Mouse (Mus musculus) erythroid progenitor cell, adult 5-6 weeks (primary cell): ENCODE measurements around the gene Grid2. TPM values are rescaled to one million over a fixed set of nuclear protein-coding genes. Genes with fewer than 3 reads are reported as not detected.

Experiments used
- ATAC-seq: replicated peaks from 2 replicates; pipeline ENCODE4 v1.8.0; 2016; ENCODE audit warnings: moderate number of reproducible peaks, mild to moderate bottlenecking, moderate TSS enrichment, inconsistent platforms; ENCODE audit not compliant: poor library complexity, low FRiP score, severe bottlenecking
- total RNA-seq, 2 experiments: library from RNA; stranded (forward) in 1 of 2; stranded (reverse) in 1 of 2; fragments of 150-400 nt in 1 of 2; fragments of 186-747, 209-891 nt in 1 of 2; gene quantifications; 2 replicates each; pipeline versions ENCODE4 v1.2.3 to v1.2.4; 2015 to 2017; ENCODE audit warnings: low replicate concordance in 2 of 2

Gene Grid2
- total RNA-seq, 2 experiments from 2014 or later: not detected

DNA sequence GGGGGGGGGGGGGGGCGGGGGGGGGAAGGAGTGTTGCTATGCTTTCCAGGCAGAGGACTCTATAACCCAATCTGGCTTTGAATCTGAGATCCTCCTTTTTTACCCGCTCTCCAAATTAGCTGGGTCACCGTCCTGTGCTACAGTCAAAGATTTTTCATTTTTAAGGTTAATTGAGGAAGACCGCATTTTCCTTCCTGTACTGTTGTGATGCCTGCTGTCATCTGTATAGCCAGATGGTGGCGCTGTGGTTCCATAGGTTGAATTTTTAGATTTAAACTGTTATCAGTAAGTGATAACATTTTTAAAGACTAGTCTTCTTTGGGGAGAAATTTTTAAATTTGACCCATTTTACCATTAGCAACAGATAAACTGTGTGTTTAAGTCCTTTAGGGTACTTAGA lies 1429.3 kb downstream of the Grid2 start:
- no peak for ATAC-seq

DNA sequence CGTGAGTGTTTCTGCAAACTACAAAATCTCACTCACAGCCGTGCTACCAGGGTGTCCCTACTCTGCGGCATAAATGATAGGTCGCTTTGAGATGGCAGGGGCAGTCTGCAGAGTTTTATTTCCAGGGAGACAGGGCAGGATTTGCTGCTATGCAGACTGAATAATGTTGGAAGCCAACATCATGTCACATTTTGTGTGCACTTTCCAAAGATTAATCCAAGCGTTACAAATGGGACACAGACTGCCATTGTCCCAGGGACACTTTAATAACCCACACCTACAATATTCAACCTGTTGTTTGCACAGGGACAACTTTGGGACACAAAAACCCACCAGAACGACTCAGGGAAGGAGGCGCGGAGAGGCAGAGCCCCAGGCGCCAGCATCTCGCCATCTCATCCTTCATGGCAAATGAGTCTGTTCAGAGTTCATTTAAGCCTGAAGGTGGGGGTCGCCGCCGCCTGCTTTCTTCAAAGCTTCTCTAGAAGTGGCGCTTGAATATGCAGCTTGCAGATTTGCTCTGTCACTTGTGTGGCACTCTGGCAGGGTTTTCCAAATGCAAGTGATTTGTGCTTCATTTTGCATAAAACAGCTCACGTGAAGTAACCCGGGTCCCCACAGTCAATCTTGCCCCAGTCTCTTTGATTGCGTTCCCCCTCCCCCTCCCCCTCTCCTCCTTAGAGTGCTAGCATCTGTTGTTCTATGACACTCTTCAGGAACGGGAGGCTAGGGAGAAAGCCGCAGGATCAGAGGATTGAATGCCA lies 1432.7 kb downstream of the Grid2 start:
- no peak for ATAC-seq

DNA sequence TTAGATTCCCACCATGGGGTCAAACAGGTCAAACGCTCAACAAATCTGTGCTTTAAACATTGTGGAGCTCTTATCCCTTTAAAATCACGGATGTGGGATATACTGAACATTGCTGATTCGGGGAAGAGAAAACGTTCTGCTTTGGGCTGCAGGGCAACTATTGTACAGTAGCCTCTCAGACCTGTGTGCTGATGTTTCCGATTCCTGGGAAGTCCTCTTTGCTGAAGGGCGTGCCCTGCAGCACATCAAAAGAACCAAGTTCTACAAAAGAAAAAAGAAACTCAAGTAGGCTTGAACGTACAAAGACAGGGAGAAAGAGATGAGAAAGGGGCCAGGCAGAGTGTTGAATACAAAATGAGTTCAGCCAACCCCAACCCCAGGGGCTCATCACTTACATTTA lies 1439.0 kb downstream of the Grid2 start:
- ATAC-seq: no peak

DNA sequence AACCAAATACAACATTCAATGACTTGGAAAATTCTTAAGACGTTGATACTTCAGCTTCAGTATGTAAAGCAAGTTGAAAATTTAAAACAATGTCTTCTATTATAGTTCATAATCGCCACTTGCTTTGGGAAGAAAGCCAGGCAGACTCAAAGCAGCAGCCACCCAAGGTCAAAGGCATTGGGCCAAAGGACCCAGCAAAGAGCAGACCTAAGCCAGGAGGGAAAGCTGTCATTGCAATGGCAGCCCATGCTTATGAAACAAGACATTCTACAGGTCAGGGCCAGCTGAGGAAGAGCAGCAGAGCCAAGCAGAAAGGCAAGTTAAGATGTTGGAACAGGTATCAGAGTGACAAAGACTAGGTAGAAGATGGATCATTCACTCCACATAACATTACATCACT lies 1448.0 kb downstream of the Grid2 start:
- no peak for ATAC-seq

DNA sequence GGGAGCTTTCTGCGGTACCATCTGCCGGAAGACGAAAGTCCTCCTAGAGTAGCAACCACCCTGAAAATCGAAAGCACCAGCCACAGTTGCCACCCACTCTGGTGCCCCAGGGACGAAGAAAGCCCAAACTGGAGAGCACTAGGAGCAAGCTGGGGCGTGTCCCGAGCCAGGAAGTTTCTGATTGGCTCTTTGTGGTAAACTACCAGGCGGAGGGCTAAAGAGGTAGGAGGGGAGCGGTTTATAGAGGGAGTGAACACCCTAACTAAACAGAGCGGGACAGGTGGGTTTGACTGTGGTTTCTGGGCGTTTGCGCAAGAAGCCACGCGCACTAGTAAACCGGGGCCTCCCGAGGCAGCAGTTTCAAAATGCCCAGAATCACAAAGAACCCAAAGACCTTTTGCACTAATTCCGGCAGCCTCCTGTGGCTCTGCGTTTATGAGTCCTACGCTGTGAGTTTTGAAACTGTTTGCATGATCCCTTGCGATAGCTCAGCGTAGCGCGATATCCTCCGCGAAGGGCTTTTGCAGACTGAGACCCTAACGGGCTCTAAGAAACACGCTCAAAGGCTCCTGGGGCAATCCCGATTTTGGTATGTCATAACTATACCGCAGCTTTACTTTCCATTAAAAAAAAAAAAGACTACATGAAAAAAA lies 1472.2 kb downstream of the Grid2 start:
- no peak for ATAC-seq

DNA sequence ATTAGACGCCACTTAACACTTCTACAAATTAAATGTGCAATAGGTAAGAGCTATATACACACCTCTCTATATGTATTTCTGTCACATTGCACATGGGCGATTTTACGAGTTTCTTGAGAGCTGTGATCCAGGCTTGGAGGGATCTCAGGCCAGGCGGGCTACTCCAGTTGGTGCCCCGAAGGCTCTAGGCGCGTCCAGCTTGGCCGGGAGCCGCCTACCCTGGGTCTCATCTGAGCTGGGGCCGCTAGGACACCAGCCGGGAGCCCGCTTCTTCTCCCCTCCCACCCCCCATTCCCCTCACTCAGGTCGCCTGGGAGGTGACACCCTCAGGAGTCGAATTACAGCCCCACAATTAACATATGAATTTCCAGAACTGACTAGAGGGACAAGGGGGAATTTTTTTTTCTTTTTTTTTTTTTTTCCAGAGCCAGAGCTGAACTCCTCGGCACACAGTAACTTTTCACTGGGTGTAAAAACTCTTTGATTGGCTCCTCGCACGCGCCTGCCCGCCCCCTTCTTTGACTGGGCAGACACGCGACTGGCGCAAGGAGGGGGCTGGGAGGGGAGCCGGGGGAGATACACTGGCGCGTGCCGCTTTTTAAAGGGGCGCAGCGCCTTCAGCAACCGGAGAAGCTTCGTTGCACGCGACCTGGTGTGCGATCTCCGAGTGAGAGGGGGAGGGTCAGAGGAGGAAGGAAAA lies 1473.0 kb downstream of the Grid2 start, which contains the start of gene Atoh1:
Gene Atoh1 (plus strand): TSS at position 627 of the 700 bp plus-strand sequence.
- no peak for ATAC-seq

DNA sequence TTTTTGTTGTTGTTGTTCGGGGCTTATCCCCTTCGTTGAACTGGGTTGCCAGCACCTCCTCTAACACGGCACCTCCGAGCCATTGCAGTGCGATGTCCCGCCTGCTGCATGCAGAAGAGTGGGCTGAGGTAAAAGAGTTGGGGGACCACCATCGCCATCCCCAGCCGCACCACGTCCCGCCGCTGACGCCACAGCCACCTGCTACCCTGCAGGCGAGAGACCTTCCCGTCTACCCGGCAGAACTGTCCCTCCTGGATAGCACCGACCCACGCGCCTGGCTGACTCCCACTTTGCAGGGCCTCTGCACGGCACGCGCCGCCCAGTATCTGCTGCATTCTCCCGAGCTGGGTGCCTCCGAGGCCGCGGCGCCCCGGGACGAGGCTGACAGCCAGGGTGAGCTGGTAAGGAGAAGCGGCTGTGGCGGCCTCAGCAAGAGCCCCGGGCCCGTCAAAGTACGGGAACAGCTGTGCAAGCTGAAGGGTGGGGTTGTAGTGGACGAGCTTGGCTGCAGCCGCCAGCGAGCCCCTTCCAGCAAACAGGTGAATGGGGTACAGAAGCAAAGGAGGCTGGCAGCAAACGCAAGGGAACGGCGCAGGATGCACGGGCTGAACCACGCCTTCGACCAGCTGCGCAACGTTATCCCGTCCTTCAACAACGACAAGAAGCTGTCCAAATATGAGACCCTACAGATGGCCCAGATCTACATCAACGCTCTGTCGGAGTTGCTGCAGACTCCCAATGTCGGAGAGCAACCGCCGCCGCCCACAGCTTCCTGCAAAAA lies 1473.7 kb downstream of the Grid2 start:
- ATAC-seq: no peak

DNA sequence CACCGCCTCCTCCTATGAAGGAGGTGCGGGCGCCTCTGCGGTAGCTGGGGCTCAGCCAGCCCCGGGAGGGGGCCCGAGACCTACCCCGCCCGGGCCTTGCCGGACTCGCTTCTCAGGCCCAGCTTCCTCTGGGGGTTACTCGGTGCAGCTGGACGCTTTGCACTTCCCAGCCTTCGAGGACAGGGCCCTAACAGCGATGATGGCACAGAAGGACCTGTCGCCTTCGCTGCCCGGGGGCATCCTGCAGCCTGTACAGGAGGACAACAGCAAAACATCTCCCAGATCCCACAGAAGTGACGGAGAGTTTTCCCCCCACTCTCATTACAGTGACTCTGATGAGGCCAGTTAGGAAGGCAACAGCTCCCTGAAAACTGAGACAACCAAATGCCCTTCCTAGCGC lies 1474.4 kb downstream of the Grid2 start:
- ATAC-seq: no peak

DNA sequence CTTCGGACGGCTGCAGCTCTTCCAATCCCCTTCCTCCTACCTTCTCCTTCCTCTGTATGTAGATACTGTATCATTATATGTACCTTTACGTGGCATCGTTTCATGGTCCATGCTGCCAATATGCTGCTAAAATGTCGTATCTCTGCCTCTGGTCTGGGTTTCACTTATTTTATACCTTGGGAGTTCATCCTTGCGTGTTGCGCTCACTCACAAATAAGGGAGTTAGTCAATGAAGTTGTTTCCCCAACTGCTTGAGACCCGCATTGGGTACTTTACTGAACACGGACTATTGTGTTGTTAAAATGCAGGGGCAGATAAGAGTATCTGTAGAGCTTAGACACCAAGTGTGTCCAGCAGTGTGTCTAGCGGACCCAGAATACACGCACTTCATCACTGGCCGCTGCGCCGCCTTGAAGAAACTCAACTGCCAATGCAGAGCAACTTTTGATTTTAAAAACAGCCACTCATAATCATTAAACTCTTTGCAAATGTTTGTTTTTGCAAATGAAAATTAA lies 1474.9 kb downstream of the Grid2 start:
- no peak for ATAC-seq

DNA sequence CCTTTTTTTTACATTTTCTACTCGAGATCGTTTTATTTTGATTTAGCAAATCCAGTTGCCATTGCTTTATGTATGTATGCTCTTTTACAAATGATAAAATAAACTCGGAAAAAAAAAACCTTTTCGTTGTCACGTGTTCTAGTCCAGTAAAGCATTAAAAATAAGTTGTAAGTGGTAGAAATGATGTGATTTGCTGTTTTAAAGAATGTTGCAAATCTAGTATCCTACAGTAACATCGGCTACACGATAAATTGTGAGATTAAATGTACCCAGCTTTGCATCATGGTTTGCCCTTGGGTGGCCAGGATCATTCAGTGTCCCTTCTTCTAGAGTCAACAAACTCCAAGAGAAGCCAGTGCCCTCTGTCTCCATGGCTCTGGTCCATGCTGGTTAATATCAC lies 1475.5 kb downstream of the Grid2 start:
- no peak for ATAC-seq

DNA sequence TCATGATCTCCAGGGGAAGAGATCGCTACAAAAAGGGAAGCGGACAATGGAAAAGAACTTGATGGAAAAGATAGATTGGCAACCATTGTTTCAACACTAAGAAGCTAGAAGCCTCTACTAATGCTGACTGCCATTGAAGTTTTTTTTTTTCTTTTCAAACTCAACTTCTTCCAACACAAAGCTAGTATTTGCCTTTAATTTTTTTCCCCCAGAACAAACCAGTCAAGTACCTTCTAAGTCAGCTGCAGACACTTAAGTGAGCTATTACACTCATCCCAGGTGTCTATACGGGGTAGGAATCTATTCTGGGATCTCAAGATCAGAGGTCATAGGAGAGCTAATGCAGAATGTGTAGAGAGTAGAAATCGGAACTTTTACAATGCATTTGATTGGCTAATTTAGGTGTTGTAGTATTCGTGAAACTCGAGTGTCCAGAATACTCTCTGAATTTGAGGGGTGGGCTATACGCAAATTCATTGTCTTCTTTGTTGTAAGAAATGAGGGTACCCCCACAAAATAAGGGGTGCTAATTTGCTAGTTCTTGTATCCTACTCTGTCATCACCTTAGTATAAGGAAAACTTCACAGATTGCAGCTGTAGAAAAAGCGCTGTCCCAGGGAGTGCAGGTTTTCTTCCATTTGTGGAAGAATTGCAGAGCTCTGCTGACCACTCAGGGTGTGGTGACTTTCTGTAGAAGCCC lies 1476.1 kb downstream of the Grid2 start:
- no peak for ATAC-seq

DNA sequence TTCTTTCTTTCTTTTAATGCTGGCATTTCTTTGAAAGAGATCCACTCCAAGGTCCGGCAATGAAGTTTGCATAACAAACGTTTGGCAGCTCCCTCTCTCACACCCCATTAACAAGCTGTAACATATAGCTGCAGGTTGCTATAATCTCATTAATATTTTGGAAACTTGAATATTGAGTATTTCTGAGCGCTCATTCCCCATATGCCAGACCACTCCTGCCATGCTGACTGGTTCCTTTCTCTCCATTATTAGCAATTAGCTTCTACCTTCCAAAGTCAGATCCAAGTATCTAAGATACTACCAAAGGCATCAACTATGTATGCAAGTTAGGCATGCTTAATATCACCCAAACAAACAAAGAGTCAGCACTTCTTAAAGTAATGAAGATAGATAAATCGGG lies 1477.6 kb downstream of the Grid2 start:
- no peak for ATAC-seq

DNA sequence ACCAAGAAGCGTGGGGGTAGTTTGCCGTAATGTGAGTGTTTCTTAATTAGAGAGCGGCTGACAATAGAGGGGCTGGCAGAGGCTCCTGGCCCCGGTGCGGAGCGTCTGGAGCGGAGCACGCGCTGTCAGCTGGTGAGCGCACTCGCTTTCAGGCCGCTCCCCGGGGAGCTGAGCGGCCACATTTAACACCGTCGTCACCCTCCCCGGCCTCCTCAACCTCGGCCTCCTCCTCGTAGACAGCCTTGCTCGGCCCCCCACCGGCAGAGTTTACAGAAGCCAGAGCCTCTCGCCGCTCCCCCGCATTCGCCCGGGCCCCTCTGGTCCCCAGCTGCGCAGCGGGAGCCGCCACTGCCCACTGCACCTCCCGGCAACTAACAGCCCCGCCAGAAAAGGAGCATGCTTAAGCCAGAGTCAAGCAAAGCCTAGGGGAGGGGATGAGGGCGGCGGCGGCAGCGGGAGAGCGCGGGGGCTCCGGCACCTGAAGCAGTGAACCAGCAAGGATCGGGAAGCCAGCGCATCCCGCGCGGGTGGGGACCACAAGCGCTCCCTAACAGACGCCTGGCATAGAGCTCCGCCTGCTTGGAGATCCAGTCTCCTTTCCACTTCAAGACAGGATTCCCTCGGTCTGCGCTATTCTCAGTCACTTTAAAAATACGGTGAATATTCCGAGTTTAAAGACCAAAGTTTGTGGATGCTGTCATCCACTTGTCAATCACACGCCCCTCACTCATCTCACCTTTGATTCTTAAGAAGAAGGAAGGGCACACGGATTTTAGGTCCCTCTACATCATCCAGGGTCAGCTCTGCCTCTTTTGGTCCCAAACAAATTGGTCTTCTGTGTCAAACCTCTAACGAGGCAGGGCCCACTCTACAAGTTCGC lies 1479.0 kb downstream of the Grid2 start:
- ATAC-seq: no peak

DNA sequence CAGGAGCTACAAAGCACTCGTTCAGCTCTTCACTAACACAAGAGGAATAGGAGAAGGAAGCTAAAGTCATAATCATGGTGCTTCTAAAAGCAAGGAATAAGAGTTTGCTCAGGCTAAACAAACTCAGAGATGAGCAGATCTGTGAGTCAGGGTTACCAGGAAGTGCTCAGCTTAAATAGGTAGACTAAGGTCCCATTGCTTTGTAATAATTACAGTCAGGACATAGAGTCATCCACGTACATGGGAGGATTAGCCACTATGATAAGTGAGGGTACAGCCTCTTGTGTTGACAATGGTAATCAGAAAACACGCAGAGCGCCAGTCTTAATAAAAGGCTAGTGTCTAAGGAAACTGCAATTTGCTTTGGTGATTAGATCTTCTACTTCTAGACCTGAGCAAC lies 1480.6 kb downstream of the Grid2 start:
- no peak for ATAC-seq

DNA sequence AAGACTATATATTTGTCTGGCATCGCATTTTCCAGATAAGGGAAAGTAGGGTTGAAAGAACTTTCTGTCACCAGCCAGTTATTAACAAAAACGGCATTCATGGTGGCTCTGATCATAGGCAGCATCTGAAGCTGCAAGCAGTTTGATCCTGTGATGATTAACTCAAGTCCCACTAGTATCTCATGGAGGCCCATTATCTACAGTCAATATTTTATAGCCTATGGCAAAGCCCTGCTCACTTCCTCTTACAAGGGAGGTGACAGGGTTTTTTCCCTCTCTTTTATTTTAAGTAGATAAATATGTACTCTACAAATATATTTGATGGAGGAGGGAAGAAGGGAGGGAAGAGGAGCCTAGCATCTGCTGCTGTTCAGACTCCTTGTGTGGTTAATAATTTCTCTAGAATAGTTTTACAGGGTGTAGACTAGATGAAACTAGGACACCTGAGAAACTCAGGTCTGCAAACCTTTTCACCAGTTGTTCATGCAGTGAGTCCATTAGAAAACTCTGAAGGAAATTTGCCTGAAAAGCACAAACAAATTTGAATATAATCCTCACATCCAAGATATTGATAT lies 1487.3 kb downstream of the Grid2 start:
- no peak for ATAC-seq
